19 mouse cellular contexts compared by ENCODE assay signal in the genomic region with DNA sequence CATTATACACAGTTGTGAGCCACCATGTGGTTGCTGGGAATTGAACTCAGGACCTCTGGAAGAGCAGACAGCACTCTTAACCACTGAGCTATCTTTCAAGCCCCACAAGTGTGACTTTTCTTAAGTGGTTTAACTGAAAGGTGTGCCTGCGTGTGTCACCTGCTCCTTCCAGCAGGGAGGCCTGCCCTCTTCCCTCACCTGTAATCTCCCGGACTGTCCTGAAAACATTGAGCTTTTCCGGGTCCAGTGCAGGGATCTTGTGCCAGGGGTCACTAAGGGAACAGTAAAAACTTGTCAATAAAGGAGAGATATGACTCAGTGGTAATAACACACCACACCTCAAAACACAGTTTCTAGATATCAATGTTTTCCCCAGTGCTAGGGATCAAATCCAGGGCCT.
"Had no signal": no experiment of that assay in that cellular context is flagged by ENCODE, and none has a peak within 500 bp of the region (broad histone marks: within the 10 kb centered on the region; RNA-seq: fewer than 3 reads in every experiment).

No protein-coding gene starts in this region.

- H3K4me1 ChIP-seq: midbrain, embryonic 13.5 days; midbrain, embryonic 15.5 days; neural tube, embryonic 12.5 days had no signal

- H3K27me3 ChIP-seq: neural tube, embryonic 12.5 days had no signal

- ATAC-seq: liver, postnatal 0 days; lung, postnatal 0 days; midbrain, embryonic 13.5 days; midbrain, embryonic 15.5 days had no signal

- H3K9ac ChIP-seq: liver, postnatal 0 days; lung, embryonic 15.5 days; midbrain, embryonic 13.5 days; midbrain, embryonic 15.5 days; neural tube, embryonic 12.5 days; stomach, embryonic 15.5 days had no signal

- H3K9me3 ChIP-seq: lung, embryonic 15.5 days; midbrain, embryonic 13.5 days; midbrain, embryonic 15.5 days; neural tube, embryonic 12.5 days; stomach, embryonic 15.5 days had no signal

- DNase-seq: liver, postnatal 0 days; lung, adult 2 months; lung, postnatal 14 days; lung, postnatal 36 days; retina, postnatal 1 day; right cerebral cortex, adult 18-20 months; right cerebral cortex, postnatal 25 days; right cerebral cortex, postnatal 4 days; thymus, adult 2 months; thymus, postnatal 25 days had no signal

- H3K4me3 ChIP-seq: lung, embryonic 15.5 days; megakaryocyte, embryonic 14.5 days; midbrain, embryonic 13.5 days; midbrain, embryonic 15.5 days; neural tube, embryonic 12.5 days; stomach, embryonic 15.5 days had no signal

- H3K27ac ChIP-seq: lung, embryonic 15.5 days; macrophage; midbrain, embryonic 13.5 days; midbrain, embryonic 15.5 days; neural tube, embryonic 12.5 days; stomach, embryonic 15.5 days had no signal

- H3K36me3 ChIP-seq: midbrain, embryonic 13.5 days; midbrain, embryonic 15.5 days; neural tube, embryonic 12.5 days; stomach, embryonic 15.5 days had no signal

- H3K4me2 ChIP-seq: lung, embryonic 15.5 days; midbrain, embryonic 11.5 days; midbrain, embryonic 13.5 days; midbrain, embryonic 15.5 days; neural tube, embryonic 12.5 days; stomach, embryonic 15.5 days had no signal
